Mouse (Mus musculus) lung, postnatal 4 days (tissue): Measurements from ENCODE around the gene Ece1.
"Not testable (repeated sequence)": the region's sequence is repeated elsewhere in the genome, so short reads cannot be mapped to it uniquely, and the experiment has no call there.

Experiments used
- DNase-seq, 2 experiments: peaks; one replicate each; pipeline ENCODE4 v3.0.0; 2021

Ece1 gene

DNA sequence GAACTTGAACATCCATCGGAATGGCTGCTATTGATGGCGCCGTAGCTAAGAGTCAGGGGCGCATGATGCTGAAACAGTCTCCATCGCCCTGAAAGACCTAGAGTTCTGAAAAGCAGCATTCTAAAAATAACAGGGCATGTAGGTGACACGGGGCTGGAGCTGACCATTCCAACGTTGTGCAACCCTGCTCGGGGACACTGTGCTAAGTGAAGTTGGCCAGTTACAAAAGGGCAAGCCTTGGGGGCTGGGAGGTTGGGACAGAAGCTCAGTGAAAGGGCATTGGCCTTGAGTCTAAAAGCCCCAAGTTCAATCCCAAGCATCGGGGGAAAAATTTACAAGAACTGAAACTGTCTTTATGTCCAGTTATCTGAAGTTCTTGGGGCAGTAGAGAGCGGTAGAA, 81.5 kb downstream of the Ece1 start:
- DNase-seq = no peak

DNA sequence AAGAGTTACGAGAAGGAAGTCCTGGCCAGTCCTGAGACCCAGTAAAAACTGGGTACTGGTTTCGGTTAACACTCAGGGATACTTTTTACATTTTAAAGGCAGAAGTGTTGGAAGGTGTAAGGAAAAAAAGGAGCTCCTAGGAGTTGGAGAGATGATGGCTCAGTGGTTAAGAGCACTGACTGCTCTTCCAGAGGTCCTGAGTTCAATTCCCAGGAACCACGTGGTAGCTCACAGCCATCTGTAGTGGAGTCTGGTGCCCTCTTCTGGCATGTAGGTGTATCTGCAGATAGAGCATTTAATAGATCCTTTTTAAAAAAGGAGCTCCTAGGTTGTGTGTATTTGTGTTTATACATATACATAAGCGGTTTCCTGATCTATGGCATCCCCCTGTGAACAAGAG, 83.3 kb downstream of the Ece1 start:
- DNase-seq = no peak

GRCm38 (mm10) chr4:137946419-137946818, 84.4 kb downstream of the Ece1 start:
- no peak for DNase-seq

DNA sequence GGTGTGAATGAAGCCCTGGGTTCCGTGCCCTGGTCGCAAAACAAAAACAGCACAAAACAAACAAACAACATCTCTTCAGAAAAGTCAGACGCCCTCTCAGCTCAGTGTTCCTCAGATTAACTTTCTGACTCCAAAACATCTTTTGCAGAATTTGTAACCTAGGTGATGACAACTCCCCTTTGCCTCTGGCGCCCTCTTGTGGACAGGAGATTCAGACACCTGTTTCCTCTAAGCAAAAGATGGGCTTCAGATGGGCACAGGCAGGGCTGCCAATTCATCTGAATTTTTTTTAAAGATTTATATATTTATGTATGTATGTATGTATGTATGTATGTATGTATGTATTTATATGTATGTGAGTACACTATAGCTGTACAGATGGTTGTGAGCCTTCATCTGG, 90.8 kb downstream of the Ece1 start:
- peak; percentile 58 to 83 for DNase-seq

GRCm38 (mm10) chr4:137954184-137954583, 92.1 kb downstream of the Ece1 start:
- no peak for DNase-seq

GRCm38 (mm10) chr4:137954926-137955396, 92.9 kb downstream of the Ece1 start:
- DNase-seq = peak; percentile 70 to 82

GRCm38 (mm10) chr4:137956260-137956659, 94.2 kb downstream of the Ece1 start:
- DNase-seq = no peak

DNA sequence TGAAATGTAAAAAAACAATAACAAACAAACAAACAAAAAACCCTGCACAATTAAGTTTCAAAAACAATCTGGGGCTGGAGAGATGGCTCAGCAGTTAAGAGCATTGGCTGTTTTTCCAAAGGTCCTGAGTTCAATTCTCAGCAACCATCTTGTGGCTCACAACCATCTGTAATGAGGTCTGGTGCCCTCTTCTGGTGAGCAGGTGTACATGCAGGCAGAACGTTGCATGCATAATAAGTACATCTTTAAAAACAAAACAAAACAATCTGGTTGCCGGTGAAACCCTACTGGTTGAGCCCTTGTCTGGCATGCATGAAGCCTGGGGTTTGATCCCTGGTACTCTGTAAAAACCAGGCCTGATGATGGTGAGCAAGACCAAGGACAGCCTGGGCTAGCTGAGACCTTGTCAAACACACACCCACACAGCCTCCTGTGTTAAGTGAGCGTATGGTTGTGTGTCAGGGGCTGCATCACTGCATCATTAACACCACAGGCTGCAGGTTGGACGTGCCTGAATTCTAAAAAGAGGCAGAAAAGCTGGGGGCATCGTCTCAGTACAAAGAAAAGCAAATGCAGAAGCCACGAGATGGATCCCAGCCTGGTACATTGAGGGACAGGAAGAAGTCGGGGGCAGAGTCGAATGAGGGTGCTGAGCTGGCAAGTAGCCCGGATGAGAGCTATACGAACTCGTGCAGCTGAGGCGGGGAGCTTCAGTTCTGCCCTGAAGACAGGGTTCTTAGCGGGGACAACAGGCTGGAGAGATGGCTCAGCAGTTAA, 98.0 kb downstream of the Ece1 start:
- DNase-seq = no peak

DNA sequence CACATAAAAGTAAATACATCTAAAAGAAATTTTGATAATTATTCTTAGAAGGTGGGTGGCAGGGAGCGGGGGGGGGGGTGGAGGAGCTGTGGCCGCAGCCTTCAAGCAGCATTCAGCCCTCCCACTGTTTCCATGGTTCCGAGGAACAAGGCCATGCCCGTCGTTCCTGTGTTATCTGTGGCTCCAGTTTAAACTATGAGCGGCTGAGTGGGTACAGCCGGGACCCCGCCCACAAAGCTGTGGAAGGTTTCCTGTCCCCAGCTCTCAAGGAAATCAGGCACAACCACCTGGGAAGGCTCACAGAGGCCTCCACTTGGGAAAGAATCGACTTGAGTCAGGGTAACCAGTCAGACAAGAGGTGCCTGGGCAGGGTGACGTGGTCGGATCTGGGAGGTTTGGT, 98.7 kb downstream of the Ece1 start:
- DNase-seq = peak; percentile 49 to 80

- DNase-seq = no peak
Measured at GRCm38 (mm10) chr4:137962643-137963350, 100.8 kb downstream of the Ece1 start.

DNA sequence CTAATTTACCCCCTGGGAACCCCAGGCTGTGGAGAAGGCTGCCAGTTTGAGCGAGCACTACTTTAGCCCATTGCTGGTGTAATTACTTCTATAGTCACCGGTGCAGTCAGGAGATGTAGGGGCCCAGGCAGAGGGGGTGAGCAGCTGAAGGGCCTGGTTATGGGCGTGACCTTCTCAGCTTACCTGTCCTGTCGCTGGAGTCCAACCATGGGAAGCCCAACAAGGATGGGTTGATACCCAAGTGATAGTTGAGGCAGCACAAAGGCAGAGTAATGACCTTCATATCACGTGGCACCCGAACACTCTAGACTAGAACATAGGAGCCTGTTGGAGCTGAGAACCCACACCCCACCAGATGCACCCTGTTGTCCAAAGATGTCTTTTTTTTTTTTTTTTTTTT, 101.4 kb downstream of the Ece1 start:
- DNase-seq = no peak

DNA sequence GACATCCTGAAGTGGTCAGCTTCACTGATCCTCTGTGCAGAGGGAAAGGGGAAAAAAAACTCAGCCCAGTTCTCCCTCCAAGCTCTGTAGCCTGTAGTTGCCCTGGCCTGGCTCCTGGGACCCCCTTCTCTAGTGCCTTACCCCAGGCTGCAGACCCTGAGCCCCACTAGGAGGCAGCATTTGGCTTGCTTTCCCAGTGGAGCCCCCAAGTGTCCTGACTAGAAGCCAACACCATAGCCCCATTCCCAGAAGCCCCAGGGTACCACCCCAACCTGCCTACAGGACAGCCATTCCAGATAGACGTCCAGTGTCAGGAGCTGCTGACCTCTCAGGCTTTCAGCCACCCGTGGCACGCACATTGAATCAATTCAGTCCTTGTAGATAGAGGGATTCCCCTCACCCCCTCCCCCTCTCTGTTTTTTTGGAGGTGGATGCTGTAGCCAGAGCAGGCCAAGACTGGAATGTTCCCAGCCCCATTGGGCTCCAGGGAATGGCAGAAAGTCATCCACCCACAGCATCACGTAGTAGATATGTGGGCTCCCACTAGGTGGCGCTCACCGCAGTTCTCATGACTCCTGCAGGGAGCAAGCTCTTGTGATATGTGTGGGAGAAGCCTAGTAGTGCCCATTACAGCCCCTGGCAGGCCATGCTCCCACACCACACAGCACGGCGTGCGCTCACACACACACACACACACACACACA, 102.0 kb downstream of the Ece1 start:
- peak; percentile 80 to 84 for DNase-seq

- DNase-seq = no peak
Measured at GRCm38 (mm10) chr4:137964585-137964930, 102.5 kb downstream of the Ece1 start.

DNA sequence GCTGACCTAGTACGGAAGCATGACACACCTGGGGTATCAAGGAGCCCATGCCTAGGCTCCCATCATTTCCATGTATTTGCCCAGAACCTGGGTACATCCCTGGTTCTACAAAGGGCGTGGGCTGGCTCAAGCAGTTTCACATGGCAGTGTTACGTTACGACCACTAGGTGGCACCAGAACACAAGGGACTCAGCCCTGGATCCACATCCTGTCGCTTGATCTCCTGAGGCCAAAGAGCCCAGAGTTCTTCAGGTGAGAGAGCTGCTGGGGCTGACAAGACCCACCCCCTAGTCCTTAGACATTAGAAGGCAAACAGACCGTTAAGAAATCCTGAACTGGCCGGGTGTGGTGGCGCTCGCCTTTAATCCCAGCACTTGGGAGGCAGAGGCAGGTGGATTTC, 106.2 kb downstream of the Ece1 start:
- peak; percentile 72 to 81 for DNase-seq

- DNase-seq = not testable (repeated sequence)
Measured at GRCm38 (mm10) chr4:137970623-137971199, 108.7 kb downstream of the Ece1 start.

DNA sequence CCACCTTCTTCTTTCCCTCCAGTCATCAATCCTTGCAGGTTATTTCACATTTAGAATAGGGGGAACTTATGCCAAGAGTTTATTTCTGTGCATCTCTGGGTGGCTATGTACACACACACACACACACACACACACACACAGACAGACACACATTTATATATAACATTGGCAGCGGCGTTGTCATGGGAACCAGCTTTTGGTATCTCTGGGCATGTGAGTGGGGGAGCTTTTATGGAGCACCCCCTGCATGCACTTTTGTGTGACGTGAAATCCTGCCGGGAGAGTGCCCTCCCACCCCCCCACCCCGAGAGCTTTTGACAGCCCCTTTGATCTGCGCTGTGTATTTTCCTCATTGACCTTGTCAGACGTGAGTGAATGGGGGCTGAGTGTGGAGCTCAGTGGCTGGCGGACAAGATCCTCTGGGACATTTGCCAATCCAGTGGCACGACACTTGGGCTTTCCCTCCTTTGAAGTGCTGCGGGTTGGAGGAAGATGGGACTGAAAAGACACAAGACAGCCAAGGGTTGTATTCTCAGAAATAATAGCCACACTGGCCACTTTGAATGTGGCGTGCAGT, 112.9 kb downstream of the Ece1 start:
- DNase-seq = not testable (repeated sequence)

DNA sequence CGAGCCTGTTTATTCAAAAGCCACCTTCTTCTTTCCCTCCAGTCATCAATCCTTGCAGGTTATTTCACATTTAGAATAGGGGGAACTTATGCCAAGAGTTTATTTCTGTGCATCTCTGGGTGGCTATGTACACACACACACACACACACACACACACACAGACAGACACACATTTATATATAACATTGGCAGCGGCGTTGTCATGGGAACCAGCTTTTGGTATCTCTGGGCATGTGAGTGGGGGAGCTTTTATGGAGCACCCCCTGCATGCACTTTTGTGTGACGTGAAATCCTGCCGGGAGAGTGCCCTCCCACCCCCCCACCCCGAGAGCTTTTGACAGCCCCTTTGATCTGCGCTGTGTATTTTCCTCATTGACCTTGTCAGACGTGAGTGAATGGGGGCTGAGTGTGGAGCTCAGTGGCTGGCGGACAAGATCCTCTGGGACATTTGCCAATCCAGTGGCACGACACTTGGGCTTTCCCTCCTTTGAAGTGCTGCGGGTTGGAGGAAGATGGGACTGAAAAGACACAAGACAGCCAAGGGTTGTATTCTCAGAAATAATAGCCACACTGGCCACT, 117.1 kb downstream of the Ece1 start:
- DNase-seq = not testable (repeated sequence)

GRCm38 (mm10) chr4:137982869-137983268, 120.8 kb downstream of the Ece1 start:
- no peak for DNase-seq

DNA sequence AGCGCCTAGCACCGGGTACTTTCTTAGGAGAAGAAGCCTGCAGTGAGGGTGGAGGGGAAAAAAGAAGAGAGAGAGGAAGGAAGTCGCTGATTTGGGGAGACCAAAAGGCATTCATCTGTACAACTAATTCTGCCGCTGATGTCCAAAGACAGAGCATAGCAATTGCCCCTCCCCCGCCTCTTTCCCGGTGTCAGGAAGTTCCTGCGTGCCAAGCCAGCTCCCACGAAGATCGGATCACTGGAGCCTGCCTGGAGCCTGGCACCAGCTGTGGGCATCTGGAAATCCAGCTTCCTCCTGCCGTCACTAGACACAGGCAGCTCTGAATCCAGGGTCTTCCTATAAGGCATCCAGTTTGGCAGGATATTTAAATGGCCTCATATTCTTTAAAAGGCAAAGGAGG, 122.2 kb downstream of the Ece1 start:
- peak; percentile 79 to 89 for DNase-seq

DNA sequence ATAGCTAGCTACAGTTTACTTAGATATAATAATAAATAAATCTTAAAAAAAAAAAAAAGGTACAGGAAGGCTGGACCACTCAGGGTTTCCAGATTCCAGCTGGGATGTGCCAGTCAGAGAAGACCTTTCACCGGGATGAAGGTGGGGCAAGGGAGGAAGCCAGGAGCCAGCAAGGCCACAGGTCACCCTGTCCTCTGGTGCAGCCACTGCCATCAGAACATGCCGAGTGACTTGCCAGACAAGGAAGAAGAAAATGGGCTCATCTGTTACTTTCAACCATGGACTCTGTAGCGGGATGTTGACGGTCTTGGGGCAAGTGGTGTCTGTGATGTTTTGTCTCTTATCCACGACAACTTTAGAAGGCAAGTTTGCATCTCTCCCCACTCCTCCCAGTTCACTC, 122.7 kb downstream of the Ece1 start:
- no peak for DNase-seq

DNA sequence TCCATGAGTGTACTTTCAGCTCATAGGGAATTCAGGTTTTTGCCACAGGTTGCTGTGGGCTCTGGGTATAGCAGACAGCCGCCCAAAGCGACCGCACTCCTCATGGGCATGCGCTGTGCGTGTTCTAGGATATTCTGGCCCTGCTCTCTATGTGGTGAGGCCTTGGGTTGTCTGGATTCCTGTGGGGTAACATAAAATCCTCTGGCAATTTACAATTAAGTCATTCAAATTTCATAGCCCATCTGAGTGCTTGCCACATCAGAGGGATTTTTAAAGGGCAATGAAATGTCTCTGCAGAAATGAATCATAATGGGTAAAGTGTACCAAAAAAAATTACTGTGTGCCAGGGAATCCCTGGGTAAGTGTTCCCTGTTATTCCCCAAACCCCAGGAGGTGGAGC, 127.4 kb downstream of the Ece1 start:
- no peak for DNase-seq

GRCm38 (mm10) chr4:137990433-137990832, 128.4 kb downstream of the Ece1 start:
- no peak for DNase-seq

GRCm38 (mm10) chr4:137991240-137991639, 129.2 kb downstream of the Ece1 start:
- no peak for DNase-seq
